Mouse (Mus musculus): Measurements from ENCODE around the gene Wbp2. TPM values are rescaled to one million over a fixed set of nuclear protein-coding genes. Genes with fewer than 3 reads are reported as not detected.
A peak's percentile ranks its signal among the peaks of the same experiment; 100 is the strongest.
"Not testable (repeated sequence)": the region's sequence is repeated elsewhere in the genome, so short reads cannot be mapped to it uniquely, and the experiment has no call there.

Gene Wbp2
- total RNA-seq, 2 experiments from 2014 or later: 387 to 414 TPM

- no peak for DNase-seq (ENCODE audit: extremely low spot score in 1 of 2, low spot score in 2 of 2)
- intact Hi-C loops (cut with DNase I): no loop called here
- Histone ChIP-seq H3K4me3 (no peak overlapping the region), H3K27ac (no peak overlapping the region)
- TF ChIP-seq CTCF (IDR thresholded peaks at IDR 0.05): no peak
Observed at GRCm38 (mm10) chr11:116127986-116128385, 41.2 kb upstream of the Wbp2 start.

GRCm38 (mm10) chr11:116127156-116127980 lies 40.6 kb upstream of the Wbp2 start, which contains the start of gene Trim47:
Trim47 (minus strand) TSS chr11:116127210.
- H3K4me3 ChIP-seq: no peak within 1 kb of the TSS
- no peak for DNase-seq (ENCODE audit: extremely low spot score in 1 of 2, low spot score in 2 of 2)
- intact Hi-C loops (cut with DNase I): no loop called here
- TF ChIP-seq CTCF (IDR thresholded peaks at IDR 0.05): no peak
- no peak within 1 kb of the TSS for H3K27ac ChIP-seq

GRCm38 (mm10) chr11:116126261-116126660 lies 39.5 kb upstream of the Wbp2 start:
- Histone ChIP-seq H3K27ac (no peak overlapping the region), H3K4me3 (no peak overlapping the region)
- no peak for TF ChIP-seq CTCF (IDR thresholded peaks at IDR 0.05)
- DNase-seq (ENCODE audit: extremely low spot score in 1 of 2, low spot score in 2 of 2): no peak
- intact Hi-C loops (cut with DNase I): no loop called here

- DNase-seq (ENCODE audit: extremely low spot score in 1 of 2, low spot score in 2 of 2): not testable (repeated sequence)
Observed at GRCm38 (mm10) chr11:116121731-116122245, 35.0 kb upstream of the Wbp2 start.

GRCm38 (mm10) chr11:116117819-116118218 lies 31.0 kb upstream of the Wbp2 start:
- intact Hi-C loops (cut with DNase I): no loop called here
- peak; percentile 29 for TF ChIP-seq CTCF (IDR thresholded peaks at IDR 0.05)

More at GRCm38 (mm10) chr11:116121731-116122245, 35.0 kb upstream of the Wbp2 start:
- H3K4me3 ChIP-seq; H3K27ac ChIP-seq; intact Hi-C loops (cut with DNase I): not testable (repeated sequence)

GRCm38 (mm10) chr11:116117241-116117640 lies 30.4 kb upstream of the Wbp2 start:
- no peak for DNase-seq (ENCODE audit: extremely low spot score in 1 of 2, low spot score in 2 of 2)
- no peak overlapping the region for H3K4me3 ChIP-seq
- no peak for TF ChIP-seq CTCF (IDR thresholded peaks at IDR 0.05)
- no peak overlapping the region for H3K27ac ChIP-seq
- intact Hi-C loops (cut with DNase I): no loop called here

More at GRCm38 (mm10) chr11:116117819-116118218, 31.0 kb upstream of the Wbp2 start:
- DNase-seq (ENCODE audit: extremely low spot score in 1 of 2, low spot score in 2 of 2): no peak
- Histone ChIP-seq H3K4me3 (no peak overlapping the region), H3K27ac (no peak overlapping the region)

GRCm38 (mm10) chr11:116111611-116112203 lies 24.9 kb upstream of the Wbp2 start:
- DNase-seq (ENCODE audit: extremely low spot score in 1 of 2, low spot score in 2 of 2): no peak
- Histone ChIP-seq H3K4me3 (no peak overlapping the region), H3K27ac (no peak overlapping the region)
- intact Hi-C loops (cut with DNase I): no loop called here
- TF ChIP-seq CTCF (IDR thresholded peaks at IDR 0.05): no peak; the same call in none of the 2 replicates

- no peak overlapping the region for H3K4me3 ChIP-seq
- intact Hi-C loops (cut with DNase I): no loop called here
- no peak for DNase-seq (ENCODE audit: extremely low spot score in 1 of 2, low spot score in 2 of 2)
- H3K27ac ChIP-seq: no peak overlapping the region
- TF ChIP-seq CTCF (IDR thresholded peaks at IDR 0.05): peak; percentile 33
Observed at GRCm38 (mm10) chr11:116111067-116111466, 24.3 kb upstream of the Wbp2 start.

- Histone ChIP-seq H3K27ac (peak overlapping the region; percentile 50), H3K4me3 (peak overlapping the region; percentile 47)
- no peak for DNase-seq (ENCODE audit: extremely low spot score in 1 of 2, low spot score in 2 of 2)
- TF ChIP-seq CTCF (IDR thresholded peaks at IDR 0.05): no peak
- intact Hi-C loops (cut with DNase I): no loop called here
Observed at GRCm38 (mm10) chr11:116110540-116110939, 23.7 kb upstream of the Wbp2 start.

GRCm38 (mm10) chr11:116110131-116110530 lies 23.3 kb upstream of the Wbp2 start:
- no peak for TF ChIP-seq CTCF (IDR thresholded peaks at IDR 0.05)
- Histone ChIP-seq H3K27ac (peak overlapping the region; percentile 73), H3K4me3 (peak overlapping the region; percentile 47)
- no peak for DNase-seq (ENCODE audit: extremely low spot score in 1 of 2, low spot score in 2 of 2)
- intact Hi-C loops (cut with DNase I): no loop called here

GRCm38 (mm10) chr11:116109441-116110081 lies 22.8 kb upstream of the Wbp2 start:
- no peak for DNase-seq (ENCODE audit: extremely low spot score in 1 of 2, low spot score in 2 of 2)
- intact Hi-C loops (cut with DNase I): no loop called here
- Histone ChIP-seq H3K27ac (peak overlapping the region; percentile 73), H3K4me3 (peak overlapping the region; percentile 47)
- no peak for TF ChIP-seq CTCF (IDR thresholded peaks at IDR 0.05)

Data from left cerebral cortex, adult 2 months (tissue).